Mouse (Mus musculus) E14TG2a.4 (cell line): ENCODE results near the gene Pcgf1.

Source experiments
- CTCF ChIP-seq: conservative IDR thresholded peaks from 2 replicates; pipeline ENCODE4 v1.5.1; 2014; ENCODE audit warnings: low read length
- NANOG ChIP-seq: IDR thresholded peaks from 2 replicates; pipeline ENCODE4 v1.6.1; 2014; ENCODE audit warnings: borderline replicate concordance, low read length, mixed read lengths

DNA sequence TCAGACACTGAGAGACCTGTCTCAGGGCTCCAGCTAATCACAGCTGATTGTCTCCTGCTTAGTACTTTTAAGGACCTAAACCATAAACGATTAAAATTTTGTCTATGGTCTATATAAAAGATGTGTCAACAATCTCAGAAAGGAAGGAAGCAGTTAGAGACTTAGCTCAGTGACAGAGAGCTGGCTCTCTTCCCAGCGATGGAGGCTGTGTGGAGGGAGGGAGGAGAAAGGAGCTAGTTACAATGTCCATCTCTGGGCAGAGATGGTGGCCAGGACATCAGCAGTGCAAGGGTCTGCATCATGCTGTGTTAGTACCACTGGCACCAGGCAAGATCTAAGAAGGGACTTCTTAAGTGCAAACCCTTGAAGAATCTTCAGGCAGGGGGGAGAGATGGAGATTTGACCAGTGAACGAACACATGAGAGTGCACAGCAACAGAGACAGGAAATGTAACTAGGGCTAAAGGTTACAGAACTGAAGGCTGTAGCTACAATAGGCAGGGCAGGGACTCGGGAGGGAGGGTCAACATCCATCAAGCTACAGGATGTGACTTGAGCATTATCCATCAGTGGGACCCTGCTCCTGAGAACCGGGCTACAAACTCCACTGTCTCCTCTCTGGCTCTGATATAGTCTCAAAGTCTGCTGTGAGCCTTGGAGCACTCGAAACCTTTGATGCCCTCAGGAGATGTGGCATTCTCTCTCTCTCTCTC is 14.9 kb downstream of the Pcgf1 start:
- TF ChIP-seq CTCF (no peak), NANOG (no peak)
